Mouse (Mus musculus): Measurements from ENCODE around the gene Katnal1.

The Katnal1 gene

DNA sequence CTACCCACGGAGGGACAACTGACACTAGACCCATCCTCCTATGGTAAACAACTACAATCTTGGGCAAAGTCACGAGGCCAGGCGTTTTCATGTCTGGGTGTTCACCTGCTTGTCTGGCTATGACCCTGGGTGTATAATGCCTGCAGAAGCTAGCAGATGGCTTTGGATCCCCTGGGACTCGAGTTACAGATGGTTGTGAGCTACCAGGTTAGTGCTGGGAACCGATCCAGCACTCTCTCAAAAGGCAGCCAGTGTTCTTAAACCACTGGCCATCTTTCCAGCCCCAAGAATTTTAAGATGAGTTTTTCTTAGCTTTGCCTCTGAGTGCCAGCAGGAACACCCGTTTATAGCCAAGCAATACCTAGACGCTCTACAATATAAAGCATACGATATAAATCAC is 45.4 kb downstream of the Katnal1 start:
- DNase-seq (ENCODE audit: low spot score) = no peak

DNA sequence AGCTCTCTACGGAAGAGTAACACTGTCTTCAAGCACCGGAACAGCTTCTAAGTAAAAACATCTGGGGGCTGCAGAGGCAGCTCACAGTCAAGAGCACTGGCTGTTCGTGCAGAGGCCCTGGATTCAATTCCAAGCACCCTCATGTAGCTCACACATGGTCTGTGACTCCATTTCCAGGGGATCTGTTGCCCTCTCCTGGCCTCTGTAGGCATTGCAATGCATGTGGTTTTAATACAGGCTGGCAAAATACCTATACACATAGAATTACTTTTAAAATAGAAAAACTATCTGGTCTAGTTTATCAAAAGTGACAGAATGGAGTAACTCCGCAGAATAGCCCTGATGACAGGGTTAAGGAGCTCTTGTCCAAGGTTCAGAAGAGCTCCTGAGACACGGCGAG is 49.9 kb downstream of the Katnal1 start:
- no peak for DNase-seq (ENCODE audit: low spot score)

DNA sequence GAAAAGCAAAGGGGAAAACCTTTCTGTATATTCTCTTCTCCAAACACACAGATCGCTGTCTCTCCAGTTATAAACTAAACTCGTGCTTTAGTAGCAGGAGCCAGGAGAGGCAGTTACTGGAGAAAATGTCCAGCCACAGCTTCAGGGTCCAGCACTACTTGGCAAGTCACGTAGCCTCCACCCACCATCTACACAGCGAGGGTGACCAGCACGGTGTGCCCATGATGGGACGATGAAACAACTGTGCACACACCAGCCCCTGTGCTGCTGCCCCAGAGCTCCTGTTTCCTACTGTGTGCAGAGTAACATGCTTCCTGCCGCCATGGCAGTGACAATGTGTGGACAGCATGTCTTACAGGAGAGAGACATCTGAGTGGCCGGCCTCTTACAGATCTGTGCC is 56.0 kb downstream of the Katnal1 start:
- DNase-seq (ENCODE audit: low spot score) = no peak

GRCm38 (mm10) chr5:148869583-148869982 is 59.5 kb downstream of the Katnal1 start:
- DNase-seq (ENCODE audit: low spot score) = no peak

GRCm38 (mm10) chr5:148867766-148868165 is 61.4 kb downstream of the Katnal1 start:
- DNase-seq (ENCODE audit: low spot score) = no peak

GRCm38 (mm10) chr5:148867171-148867570 is 61.9 kb downstream of the Katnal1 start:
- no peak for DNase-seq (ENCODE audit: low spot score)

- no peak for DNase-seq (ENCODE audit: low spot score)
Observed at GRCm38 (mm10) chr5:148866571-148866970, 62.5 kb downstream of the Katnal1 start.

- no peak for DNase-seq (ENCODE audit: low spot score)
Observed at GRCm38 (mm10) chr5:148863409-148863808, 65.7 kb downstream of the Katnal1 start.

- DNase-seq (ENCODE audit: low spot score) = no peak
Observed at GRCm38 (mm10) chr5:148862853-148863252, 66.3 kb downstream of the Katnal1 start.

- no peak for DNase-seq (ENCODE audit: low spot score)
Observed at GRCm38 (mm10) chr5:148862136-148862535, 67.0 kb downstream of the Katnal1 start.

DNA sequence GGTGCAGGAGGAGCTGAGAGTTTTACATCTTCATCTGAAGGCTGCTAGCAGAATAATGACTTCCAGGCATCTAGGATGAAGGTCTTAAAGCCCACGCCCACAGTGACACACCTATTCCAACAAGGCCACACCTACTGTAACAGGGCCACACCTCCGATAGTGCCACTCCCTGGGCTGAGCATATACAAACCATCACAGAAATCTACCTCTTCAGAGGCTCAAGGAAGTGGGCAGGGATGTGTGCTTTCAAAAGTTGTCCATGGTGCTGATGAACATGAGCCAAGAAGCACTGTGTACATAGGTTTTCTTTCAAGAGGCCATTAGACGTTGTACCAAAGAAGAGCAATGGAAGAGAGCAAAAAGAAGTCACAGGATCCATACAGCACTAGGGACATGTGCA is 71.6 kb downstream of the Katnal1 start:
- no peak for DNase-seq (ENCODE audit: low spot score)

GRCm38 (mm10) chr5:148855047-148855446 is 74.1 kb downstream of the Katnal1 start:
- no peak for DNase-seq (ENCODE audit: low spot score)

DNA sequence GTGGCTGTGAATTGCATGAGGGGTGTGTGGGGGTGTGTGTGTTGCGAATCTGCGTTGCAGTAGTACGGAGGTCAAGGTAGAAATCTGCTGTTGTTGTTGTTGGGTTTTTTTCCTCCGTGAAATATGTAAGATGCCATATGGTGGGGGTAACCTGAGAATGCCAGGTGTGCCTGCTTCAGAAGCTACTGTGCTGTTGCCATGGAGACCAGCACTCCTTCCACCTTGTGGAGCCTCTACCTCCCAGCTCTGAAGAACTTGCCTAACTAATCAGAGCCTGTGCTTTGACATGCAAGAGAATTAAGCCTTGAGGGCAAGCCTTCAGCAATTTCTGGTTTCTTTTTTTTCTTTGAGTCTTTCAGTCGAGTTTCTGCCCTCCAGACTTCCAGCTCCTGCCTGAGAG is 75.0 kb downstream of the Katnal1 start:
- DNase-seq (ENCODE audit: low spot score) = no peak

DNA sequence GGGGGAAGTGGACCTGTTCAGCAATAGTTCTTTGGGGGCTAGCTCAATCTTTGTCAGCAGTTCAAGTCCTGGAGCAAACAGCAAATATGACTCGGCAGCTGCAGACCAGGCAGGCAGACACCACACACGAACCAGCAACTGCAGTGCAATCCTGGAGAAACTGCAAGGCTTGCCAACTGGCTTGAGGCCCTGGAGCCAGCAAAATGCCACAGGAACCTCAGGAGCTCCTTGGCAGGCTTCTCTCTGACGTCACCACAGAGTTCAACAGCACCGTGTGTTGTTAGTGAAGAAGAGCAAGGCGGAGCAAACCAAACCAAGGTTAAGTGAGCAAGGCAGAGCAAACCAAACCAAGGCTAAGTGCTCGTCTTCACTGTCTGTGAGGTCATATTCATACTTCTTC is 79.6 kb downstream of the Katnal1 start:
- no peak for DNase-seq (ENCODE audit: low spot score)

GRCm38 (mm10) chr5:148847032-148847431 is 82.1 kb downstream of the Katnal1 start:
- DNase-seq (ENCODE audit: low spot score) = no peak

DNA sequence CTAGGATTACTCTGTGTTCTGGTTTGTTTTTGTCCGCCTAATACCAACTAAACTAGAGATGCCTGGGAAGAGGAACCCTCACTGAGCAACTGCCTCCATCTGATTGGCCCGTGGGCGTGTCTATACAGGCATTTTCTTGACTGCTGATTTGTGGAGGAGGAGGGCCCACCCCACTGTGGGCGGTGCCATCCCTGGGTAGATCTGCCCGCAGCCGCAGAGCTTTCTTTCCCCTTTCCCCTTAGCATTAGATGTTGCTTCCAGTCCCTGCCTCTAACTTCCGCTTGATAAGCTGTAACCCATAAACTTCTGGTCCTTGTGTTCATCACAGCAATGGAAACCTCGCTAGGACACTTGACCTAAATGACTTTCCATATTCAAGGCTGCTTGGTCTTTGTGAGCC is 92.1 kb downstream of the Katnal1 start:
- peak; percentile 25 for DNase-seq (ENCODE audit: low spot score)

DNA sequence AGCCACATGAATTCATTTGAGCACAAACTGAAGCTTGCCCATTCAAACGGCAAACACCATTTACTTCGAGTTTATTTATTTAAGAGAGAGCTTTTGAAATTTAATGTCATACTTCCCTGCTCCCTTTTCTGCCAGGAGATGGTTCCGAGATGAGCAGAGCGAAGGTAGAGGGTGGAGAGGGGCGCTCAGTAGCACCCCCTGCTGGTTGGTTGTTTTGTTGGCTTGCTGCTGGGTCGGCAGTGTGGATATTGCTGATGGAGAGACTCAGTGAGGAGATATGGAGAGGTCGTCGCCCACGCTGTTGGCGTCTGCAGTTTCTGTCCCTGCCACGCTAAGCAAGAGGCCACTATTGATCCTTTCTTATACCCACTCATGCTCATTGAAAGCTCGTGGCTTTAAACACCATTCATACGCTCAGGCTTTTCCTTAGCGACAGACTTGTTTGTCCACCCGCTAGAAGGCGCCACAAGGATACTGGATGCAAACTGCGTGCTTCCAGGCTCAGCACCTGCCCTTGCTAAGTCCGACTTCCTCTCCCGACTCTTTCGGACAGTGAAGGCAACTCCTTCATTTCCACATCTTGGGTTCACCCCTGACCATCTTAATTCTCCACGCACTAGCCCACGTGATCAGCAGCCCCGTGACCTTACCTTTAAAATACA is 97.4 kb downstream of the Katnal1 start:
- peak; percentile 58 for DNase-seq (ENCODE audit: low spot score)

GRCm38 (mm10) chr5:148831141-148831547 is 98.0 kb downstream of the Katnal1 start:
- DNase-seq (ENCODE audit: low spot score) = no peak

DNA sequence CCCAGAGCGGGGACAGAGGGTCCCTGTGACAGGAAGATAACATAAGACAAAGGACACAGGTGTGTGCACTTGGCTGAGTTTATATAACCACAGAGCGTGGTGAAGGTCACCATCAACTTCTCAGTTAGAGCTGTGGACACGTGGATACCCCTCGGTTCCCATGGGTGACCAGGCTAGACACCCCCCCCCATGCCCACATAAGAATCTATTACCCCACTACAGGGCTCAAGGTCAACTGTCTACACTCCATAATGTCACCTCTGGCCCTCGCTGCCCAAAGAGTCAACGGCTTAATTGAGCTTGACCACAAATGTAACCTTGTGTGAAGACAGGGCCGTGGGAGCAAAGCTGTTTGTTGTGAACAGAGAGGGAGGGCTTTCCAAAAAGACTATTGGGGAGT is 103.4 kb downstream of the Katnal1 start:
- no peak for DNase-seq (ENCODE audit: low spot score)

- no peak for DNase-seq (ENCODE audit: low spot score)
Observed at GRCm38 (mm10) chr5:148822772-148823171, 106.3 kb downstream of the Katnal1 start.
